Mouse (Mus musculus) effector memory CD4-positive, alpha-beta T cell, adult 7 months (primary cell): ENCODE data around the gene Mrpl41. TPM values are rescaled to one million over a fixed set of nuclear protein-coding genes. Genes with fewer than 3 reads are reported as not detected.

Source experiments
- polyA plus RNA-seq: library from polyadenylated mRNA; unstranded; fragments of 100-300 nt; shearing (Covaris generic); gene quantifications from one replicate; pipeline ENCODE4 v1.2.1, GENCODE M21; 2017

The Mrpl41 gene
- polyA plus RNA-seq = 74.5 TPM

DNA sequence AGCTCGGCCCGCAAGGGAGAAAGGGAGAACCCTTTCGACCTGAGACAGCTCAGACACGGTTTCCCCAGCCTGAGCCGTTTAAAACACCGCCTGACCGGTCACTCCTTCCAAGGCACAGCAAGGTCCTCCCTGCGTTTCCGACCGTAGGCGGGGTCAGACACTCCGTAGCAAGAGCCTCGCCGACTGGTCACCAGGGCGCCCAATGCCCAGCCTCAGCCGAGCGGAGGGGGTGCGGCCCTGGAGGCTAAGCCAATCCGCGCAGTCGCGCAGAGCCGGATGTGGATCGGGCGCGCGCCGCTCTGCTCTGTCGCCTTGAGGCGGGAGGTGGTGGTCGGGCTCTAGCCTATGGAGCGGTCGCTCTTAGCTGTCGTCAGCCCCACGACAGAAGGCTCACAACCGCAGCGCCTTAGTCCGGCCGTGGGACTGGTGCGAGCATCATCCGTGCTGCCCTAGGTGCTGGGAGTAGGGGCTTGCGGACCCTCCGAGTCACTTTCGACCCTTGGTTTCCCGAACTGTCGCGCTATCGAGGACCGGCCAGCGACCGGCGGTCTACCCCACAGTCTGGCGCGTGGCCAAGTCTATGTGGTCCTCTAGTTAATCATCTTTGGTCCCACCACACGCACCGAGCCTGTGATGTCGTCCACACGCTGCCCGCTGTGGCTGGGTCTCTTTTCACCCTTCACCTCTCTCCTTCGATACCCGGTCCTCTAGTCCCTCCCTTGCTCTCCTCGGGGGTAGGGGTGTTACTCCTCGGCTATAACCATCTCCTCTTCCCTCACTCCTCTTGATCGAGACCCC, at the start of gene Mrpl41:
Mrpl41 (minus strand) TSS at position 193 of the 798 bp plus-strand sequence.

DNA sequence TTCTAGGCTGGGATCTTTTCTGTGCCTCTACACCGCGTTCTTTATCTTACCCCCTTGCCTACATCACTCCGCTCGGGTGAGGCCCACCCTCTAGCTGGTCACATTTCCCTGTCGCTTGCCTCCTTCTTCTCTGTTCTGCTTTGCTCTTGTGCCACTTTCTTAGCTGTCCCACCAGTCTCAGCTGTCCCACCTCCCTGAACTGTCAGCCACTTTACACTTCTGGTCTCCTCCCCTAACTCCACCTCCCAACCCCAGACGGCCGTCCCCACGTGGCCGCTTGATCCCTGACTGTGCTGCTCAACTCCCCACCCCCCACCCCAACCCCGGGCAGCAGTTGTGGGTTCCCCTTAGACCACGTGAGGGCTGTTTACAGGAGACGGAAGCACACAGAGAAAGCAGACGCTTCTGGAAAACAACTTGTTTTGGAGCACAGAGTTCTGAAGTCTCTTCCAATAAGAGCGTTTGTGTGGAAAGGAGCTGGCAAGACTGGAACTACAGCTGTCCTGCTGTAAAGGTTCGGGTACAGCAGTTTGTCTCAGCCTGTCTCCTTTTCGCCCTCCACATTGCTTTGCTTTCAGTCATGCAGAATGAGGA, 903 bp upstream of the Mrpl41 start, which contains the start of gene Pnpla7:
Pnpla7 (plus strand) TSS at position 330 of the 594 bp plus-strand sequence.

GRCm38 (mm10) chr2:24962304-24963000, 12.4 kb downstream of the Mrpl41 start, which contains the start of gene Dph7:
TSS of gene Dph7 (plus strand) at chr2:24962400.

DNA sequence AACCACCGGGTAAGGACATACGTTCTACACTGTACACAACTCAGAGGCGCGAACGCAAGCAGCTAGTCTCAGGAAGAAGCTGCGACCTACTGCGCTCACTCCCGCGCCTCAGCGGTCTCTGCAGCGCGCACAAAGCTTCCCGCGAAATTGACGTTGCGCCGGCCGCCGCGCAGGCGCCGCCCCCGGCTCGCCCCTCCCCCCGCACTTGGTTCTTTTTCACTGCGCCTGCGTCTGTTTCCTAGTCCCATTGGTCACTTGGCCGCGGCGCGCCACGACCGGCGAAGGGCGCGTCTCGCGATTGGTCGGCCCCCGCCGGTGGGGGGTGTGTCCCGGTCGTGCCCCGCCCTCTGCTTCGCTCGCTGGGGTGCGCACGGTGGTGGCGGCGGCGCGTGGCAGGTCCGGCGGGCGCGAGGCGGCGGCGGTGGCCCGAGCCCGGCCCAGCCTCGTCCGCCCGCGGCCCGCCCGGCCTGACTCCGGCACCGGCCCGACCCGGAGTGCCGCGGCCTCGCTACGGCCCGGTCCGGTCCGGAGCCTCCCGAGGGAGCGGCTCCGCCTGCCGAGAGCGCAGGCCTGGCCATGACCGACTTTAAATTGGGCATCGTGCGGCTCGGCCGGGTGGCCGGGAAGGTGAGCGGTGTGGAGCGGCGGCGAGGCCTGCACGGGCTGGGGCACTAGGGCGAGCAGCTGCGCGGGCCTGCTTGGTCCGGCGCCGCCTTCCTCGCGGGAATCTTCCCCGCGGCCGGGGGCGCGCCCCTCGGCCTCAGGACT, 25.3 kb downstream of the Mrpl41 start, which contains the start of gene Zmynd19:
Zmynd19 (plus strand) TSS at position 372 of the 768 bp plus-strand sequence.

GRCm38 (mm10) chr2:24935057-24935796, 39.7 kb downstream of the Mrpl41 start, which contains the start of gene Arrdc1:
TSS of gene Arrdc1 (minus strand) at chr2:24935252.

Other genes starting within 250 kb of the Mrpl41 start
- gene Cacna1b, start 211.9 kb downstream of the Mrpl41 start, polyA plus RNA-seq = 0.06 TPM
- 41.2 TPM for gene Ehmt1, start 55.5 kb downstream of the Mrpl41 start, polyA plus RNA-seq
- 173 TPM for gene Arrdc1, start 39.8 kb downstream of the Mrpl41 start, polyA plus RNA-seq
- gene Zmynd19, start 25.3 kb downstream of the Mrpl41 start, polyA plus RNA-seq = 16.1 TPM
- 13.5 TPM for gene Dph7, start 12.7 kb downstream of the Mrpl41 start, polyA plus RNA-seq
- gene Pnpla7, start 935 bp upstream of the Mrpl41 start, polyA plus RNA-seq = 77.5 TPM
- gene Nsmf, start 79.3 kb upstream of the Mrpl41 start, polyA plus RNA-seq = 26.2 TPM
- not detected for gene Entpd8, start 105.2 kb upstream of the Mrpl41 start, polyA plus RNA-seq
- gene Noxa1, start 120.1 kb upstream of the Mrpl41 start, polyA plus RNA-seq = 0.24 TPM
- 8.6 TPM for gene Nrarp, start 205.7 kb upstream of the Mrpl41 start, polyA plus RNA-seq
- 32.6 TPM for gene Tor4a, start 221.8 kb upstream of the Mrpl41 start, polyA plus RNA-seq
- gene Nelfb, start 236.4 kb upstream of the Mrpl41 start, polyA plus RNA-seq = 86.6 TPM
- gene Stpg3, start 239.5 kb upstream of the Mrpl41 start, polyA plus RNA-seq = 0.68 TPM
- not detected for gene Fam166a, start 243.6 kb upstream of the Mrpl41 start, polyA plus RNA-seq
- gene Tubb4b, start 249.6 kb upstream of the Mrpl41 start, polyA plus RNA-seq = 119 TPM